Mouse (Mus musculus) E14TG2a.4 (cell line): Measurements from ENCODE around the gene Cdk11b.

ENCODE experiments used
- CTCF ChIP-seq: conservative IDR thresholded peaks from 2 replicates; pipeline ENCODE4 v1.5.1; 2014; ENCODE audit warnings: low read length
- NANOG ChIP-seq: IDR thresholded peaks from 2 replicates; pipeline ENCODE4 v1.6.1; 2014; ENCODE audit warnings: borderline replicate concordance, low read length, mixed read lengths
- POU5F1 ChIP-seq: IDR thresholded peaks from 2 replicates; pipeline ENCODE4 v1.6.1; 2014; ENCODE audit warnings: low read length, borderline replicate concordance

GRCm38 (mm10) chr4:155660641-155661040 lies 36.0 kb downstream of the Cdk11b start:
- TF ChIP-seq CTCF (no peak), POU5F1 (no peak), NANOG (no peak)
